Mouse (Mus musculus): Measurements from ENCODE around the gene Atp10a.

Gene Atp10a

GRCm38 (mm10) chr7:58655866-58656265, at the start of gene Atp10a:
TSS of gene Atp10a (plus strand) at chr7:58656166.
- DNase-seq: no peak

GRCm38 (mm10) chr7:58618048-58618447, 37.9 kb upstream of the Atp10a start:
- DNase-seq: no peak

GRCm38 (mm10) chr7:58626305-58627155, 29.4 kb upstream of the Atp10a start:
- peak; percentile 20 for DNase-seq

- no peak for DNase-seq
Observed at GRCm38 (mm10) chr7:58627381-58627780, 28.6 kb upstream of the Atp10a start.

GRCm38 (mm10) chr7:58629233-58629632, 26.7 kb upstream of the Atp10a start:
- DNase-seq: no peak

- DNase-seq: no peak
Observed at GRCm38 (mm10) chr7:58633683-58634082, 22.3 kb upstream of the Atp10a start.

GRCm38 (mm10) chr7:58639676-58640075, 16.3 kb upstream of the Atp10a start:
- no peak for DNase-seq

- DNase-seq: no peak
Observed at GRCm38 (mm10) chr7:58640456-58640855, 15.5 kb upstream of the Atp10a start.

- no peak for DNase-seq
Observed at GRCm38 (mm10) chr7:58641916-58642315, 14.1 kb upstream of the Atp10a start.

- DNase-seq: no peak
Observed at GRCm38 (mm10) chr7:58647404-58647803, 8.6 kb upstream of the Atp10a start.

GRCm38 (mm10) chr7:58657913-58658789, 2.2 kb downstream of the Atp10a start:
- peak; percentile 70 for DNase-seq

GRCm38 (mm10) chr7:58658790-58659405, 2.9 kb downstream of the Atp10a start:
- no peak for DNase-seq

- DNase-seq: no peak
Observed at GRCm38 (mm10) chr7:58660046-58660445, 4.1 kb downstream of the Atp10a start.

GRCm38 (mm10) chr7:58660665-58661064, 4.7 kb downstream of the Atp10a start:
- DNase-seq: no peak

- no peak for DNase-seq
Observed at GRCm38 (mm10) chr7:58661076-58661475, 5.1 kb downstream of the Atp10a start.

- no peak for DNase-seq
Observed at GRCm38 (mm10) chr7:58668617-58669016, 12.7 kb downstream of the Atp10a start.

GRCm38 (mm10) chr7:58676075-58676474, 20.1 kb downstream of the Atp10a start:
- no peak for DNase-seq

GRCm38 (mm10) chr7:58677111-58677805, 21.3 kb downstream of the Atp10a start:
- peak; percentile 28 for DNase-seq

- DNase-seq: no peak
Observed at GRCm38 (mm10) chr7:58685967-58686366, 30.0 kb downstream of the Atp10a start.

- DNase-seq: no peak
Observed at GRCm38 (mm10) chr7:58686573-58686972, 30.6 kb downstream of the Atp10a start.

GRCm38 (mm10) chr7:58686997-58687396, 31.0 kb downstream of the Atp10a start:
- DNase-seq: no peak

GRCm38 (mm10) chr7:58690069-58690923, 34.3 kb downstream of the Atp10a start:
- no peak for DNase-seq
